Mouse (Mus musculus) spleen, adult 2 months (tissue): ENCODE results near the gene Lrba.

Experiments
- CTCF ChIP-seq: fragments of 200-500 bp; IDR thresholded peaks from 2 replicates; pipeline ENCODE4 v1.5.1; 2011; ENCODE audit warnings: mild to moderate bottlenecking, inconsistent platforms; ENCODE audit not compliant: insufficient read depth, insufficient read length, insufficient replicate concordance; ENCODE audit errors: extremely low read depth
- POLR2A ChIP-seq: fragments of 200-500 bp; IDR thresholded peaks from 2 replicates; pipeline ENCODE4 v1.6.1; 2011; ENCODE audit warnings: low read depth, low read length, inconsistent platforms

- TF ChIP-seq CTCF = no peak
- no peak for TF ChIP-seq POLR2A
Observed at GRCm38 (mm10) chr3:86745348-86745747, 520.9 kb downstream of the Lrba start.
